Mouse (Mus musculus): ENCODE data around the gene Tox2. TPM values are rescaled to one million over a fixed set of nuclear protein-coding genes. Genes with fewer than 3 reads are reported as not detected.
A peak's percentile ranks its signal among the peaks of the same experiment; 100 is the strongest.

The Tox2 gene
- polyA plus RNA-seq, 1 experiment, result 14.6 TPM

GRCm38 (mm10) chr2:163277979-163278378 lies 75.1 kb downstream of the Tox2 start:
- Histone ChIP-seq H3K4me1 (ENCODE audit: control insufficient read depth, insufficient read depth, low read length) (peaks cover 7% of the 10 kb centered on the region), H3K36me3 (ENCODE audit: control insufficient read depth, insufficient read depth, low read length) (no peaks in the 10 kb centered on the region), H3K27me3 (ENCODE audit: control insufficient read depth, insufficient read depth, low read length) (no peaks in the 10 kb centered on the region), H3K27ac (ENCODE audit: control insufficient read depth, insufficient read depth, low read depth, low read length) (no peak overlapping the region), H3K4me3 (ENCODE audit: control insufficient read depth, low read depth, low read length) (no peak overlapping the region)
- TF ChIP-seq POLR2A (IDR thresholded peaks at IDR 0.05; ENCODE audit: control insufficient read depth, low read depth, low read length) (no peak), CTCF (IDR thresholded peaks at IDR 0.05; ENCODE audit: control insufficient read depth, insufficient read depth, insufficient replicate concordance, low read depth, low read length) (no peak)

- Histone ChIP-seq H3K27me3 (ENCODE audit: control insufficient read depth, insufficient read depth, low read length) (no peaks in the 10 kb centered on the region), H3K4me1 (ENCODE audit: control insufficient read depth, insufficient read depth, low read length) (peaks cover 13% of the 10 kb centered on the region), H3K27ac (ENCODE audit: control insufficient read depth, insufficient read depth, low read depth, low read length) (no peak overlapping the region), H3K36me3 (ENCODE audit: control insufficient read depth, insufficient read depth, low read length) (no peaks in the 10 kb centered on the region), H3K4me3 (ENCODE audit: control insufficient read depth, low read depth, low read length) (no peak overlapping the region)
- no peak for TF ChIP-seq POLR2A (IDR thresholded peaks at IDR 0.05; ENCODE audit: control insufficient read depth, low read depth, low read length)
- no peak for TF ChIP-seq CTCF (IDR thresholded peaks at IDR 0.05; ENCODE audit: control insufficient read depth, insufficient read depth, insufficient replicate concordance, low read depth, low read length)
Measured at GRCm38 (mm10) chr2:163280636-163281322, 77.9 kb downstream of the Tox2 start.

- Histone ChIP-seq H3K4me3 (ENCODE audit: control insufficient read depth, low read depth, low read length) (no peak overlapping the region), H3K27ac (ENCODE audit: control insufficient read depth, insufficient read depth, low read depth, low read length) (no peak overlapping the region), H3K27me3 (ENCODE audit: control insufficient read depth, insufficient read depth, low read length) (no peaks in the 10 kb centered on the region), H3K4me1 (ENCODE audit: control insufficient read depth, insufficient read depth, low read length) (peaks cover 17% of the 10 kb centered on the region), H3K36me3 (ENCODE audit: control insufficient read depth, insufficient read depth, low read length) (no peaks in the 10 kb centered on the region)
- TF ChIP-seq POLR2A (IDR thresholded peaks at IDR 0.05; ENCODE audit: control insufficient read depth, low read depth, low read length), result no peak
- TF ChIP-seq CTCF (IDR thresholded peaks at IDR 0.05; ENCODE audit: control insufficient read depth, insufficient read depth, insufficient replicate concordance, low read depth, low read length), result no peak
Measured at GRCm38 (mm10) chr2:163284856-163285255, 81.9 kb downstream of the Tox2 start.

- H3K27me3 ChIP-seq (ENCODE audit: control insufficient read depth, insufficient read depth, low read length), result no peaks in the 10 kb centered on the region
- peaks cover 17% of the 10 kb centered on the region for H3K4me1 ChIP-seq (ENCODE audit: control insufficient read depth, insufficient read depth, low read length)
- H3K4me3 ChIP-seq (ENCODE audit: control insufficient read depth, low read depth, low read length), result peak overlapping the region; percentile 40; the same call in 1 of the 2 replicates
- TF ChIP-seq CTCF (IDR thresholded peaks at IDR 0.05; ENCODE audit: control insufficient read depth, insufficient read depth, insufficient replicate concordance, low read depth, low read length) (no peak), POLR2A (IDR thresholded peaks at IDR 0.05; ENCODE audit: control insufficient read depth, low read depth, low read length) (no peak)
- no peaks in the 10 kb centered on the region for H3K36me3 ChIP-seq (ENCODE audit: control insufficient read depth, insufficient read depth, low read length)
- H3K27ac ChIP-seq (ENCODE audit: control insufficient read depth, insufficient read depth, low read depth, low read length), result peak overlapping the region; percentile 55; the same call in 1 of the 2 replicates
Measured at GRCm38 (mm10) chr2:163285335-163285734, 82.4 kb downstream of the Tox2 start.

- Histone ChIP-seq H3K36me3 (ENCODE audit: control insufficient read depth, insufficient read depth, low read length) (no peaks in the 10 kb centered on the region), H3K4me3 (ENCODE audit: control insufficient read depth, low read depth, low read length) (peak overlapping the region; percentile 40; the same call in 1 of the 2 replicates)
Measured at GRCm38 (mm10) chr2:163285762-163286161, 82.8 kb downstream of the Tox2 start.

GRCm38 (mm10) chr2:163288881-163289379 lies 86.0 kb downstream of the Tox2 start:
- Histone ChIP-seq H3K4me3 (ENCODE audit: control insufficient read depth, low read depth, low read length) (no peak overlapping the region), H3K27ac (ENCODE audit: control insufficient read depth, insufficient read depth, low read depth, low read length) (no peak overlapping the region), H3K4me1 (ENCODE audit: control insufficient read depth, insufficient read depth, low read length) (peaks cover 10% of the 10 kb centered on the region), H3K27me3 (ENCODE audit: control insufficient read depth, insufficient read depth, low read length) (no peaks in the 10 kb centered on the region), H3K36me3 (ENCODE audit: control insufficient read depth, insufficient read depth, low read length) (no peaks in the 10 kb centered on the region)
- no peak for TF ChIP-seq CTCF (IDR thresholded peaks at IDR 0.05; ENCODE audit: control insufficient read depth, insufficient read depth, insufficient replicate concordance, low read depth, low read length)
- no peak for TF ChIP-seq POLR2A (IDR thresholded peaks at IDR 0.05; ENCODE audit: control insufficient read depth, low read depth, low read length)

More at GRCm38 (mm10) chr2:163285762-163286161, 82.8 kb downstream of the Tox2 start:
- Histone ChIP-seq H3K27ac (ENCODE audit: control insufficient read depth, insufficient read depth, low read depth, low read length) (peak overlapping the region; percentile 55; the same call in 1 of the 2 replicates), H3K4me1 (ENCODE audit: control insufficient read depth, insufficient read depth, low read length) (peaks cover 17% of the 10 kb centered on the region), H3K27me3 (ENCODE audit: control insufficient read depth, insufficient read depth, low read length) (no peaks in the 10 kb centered on the region)
- TF ChIP-seq POLR2A (IDR thresholded peaks at IDR 0.05; ENCODE audit: control insufficient read depth, low read depth, low read length) (peak; percentile 13; the same call in 1 of the 2 replicates), CTCF (IDR thresholded peaks at IDR 0.05; ENCODE audit: control insufficient read depth, insufficient read depth, insufficient replicate concordance, low read depth, low read length) (peak; percentile 3; the same call in 1 of the 2 replicates)

GRCm38 (mm10) chr2:163296999-163297630 lies 94.2 kb downstream of the Tox2 start:
- H3K27ac ChIP-seq (ENCODE audit: control insufficient read depth, insufficient read depth, low read depth, low read length), result no peak overlapping the region
- no peak for TF ChIP-seq CTCF (IDR thresholded peaks at IDR 0.05; ENCODE audit: control insufficient read depth, insufficient read depth, insufficient replicate concordance, low read depth, low read length)
- no peak for TF ChIP-seq POLR2A (IDR thresholded peaks at IDR 0.05; ENCODE audit: control insufficient read depth, low read depth, low read length)

More at GRCm38 (mm10) chr2:163296999-163297630, 94.2 kb downstream of the Tox2 start:
- no peaks in the 10 kb centered on the region for H3K36me3 ChIP-seq (ENCODE audit: control insufficient read depth, insufficient read depth, low read length)
- no peaks in the 10 kb centered on the region; the same call in 1 of the 2 replicates for H3K4me1 ChIP-seq (ENCODE audit: control insufficient read depth, insufficient read depth, low read length)
- no peaks in the 10 kb centered on the region for H3K27me3 ChIP-seq (ENCODE audit: control insufficient read depth, insufficient read depth, low read length)
- no peak overlapping the region for H3K4me3 ChIP-seq (ENCODE audit: control insufficient read depth, low read depth, low read length)
